Mouse (Mus musculus): ENCODE data around the gene Defa23.
"Not testable (repeated sequence)": the region's sequence is repeated elsewhere in the genome, so short reads cannot be mapped to it uniquely, and the experiment has no call there.

Gene Defa23

DNA sequence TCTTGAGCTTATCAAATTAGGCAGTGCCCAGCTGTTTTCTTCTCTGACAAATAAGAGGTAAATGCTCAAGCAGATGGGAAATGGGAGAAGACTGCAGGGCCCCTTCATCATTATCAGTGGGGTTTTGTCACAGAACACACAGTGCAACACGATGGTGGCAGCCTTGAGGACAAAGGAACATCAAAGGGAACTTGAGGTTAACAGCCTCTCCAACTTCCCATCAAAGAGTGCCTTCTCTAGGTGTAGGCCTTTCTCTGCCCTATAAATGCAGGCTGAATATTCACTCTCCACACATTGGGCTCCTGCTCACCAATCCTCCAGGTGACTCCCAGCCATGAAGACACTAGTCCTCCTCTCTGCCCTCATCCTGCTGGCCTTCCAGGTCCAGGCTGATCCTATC is at the start of gene Defa23:
TSS of gene Defa23 (plus strand) at position 301 of the 400 bp plus-strand sequence.
- not testable (repeated sequence) for DNase-seq

DNA sequence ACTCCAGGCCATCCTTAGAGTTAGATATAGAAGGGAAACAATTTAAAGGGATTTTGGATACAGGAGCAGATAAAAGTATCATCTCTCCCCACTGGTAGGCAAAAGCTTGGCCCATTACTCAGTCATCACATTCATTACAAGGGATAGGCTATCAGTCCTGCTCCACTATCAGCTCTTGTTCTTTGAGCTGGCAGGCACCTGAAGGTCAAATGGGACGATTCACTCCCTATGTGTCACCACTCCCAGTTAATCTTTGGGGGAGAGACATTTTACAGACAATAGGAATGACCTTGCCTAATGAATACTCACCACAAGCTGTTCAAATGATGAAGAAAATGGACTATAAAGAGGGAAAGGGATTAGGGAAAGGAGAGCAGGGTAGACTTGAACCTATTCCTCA is 48.0 kb upstream of the Defa23 start:
- no peak for DNase-seq

DNA sequence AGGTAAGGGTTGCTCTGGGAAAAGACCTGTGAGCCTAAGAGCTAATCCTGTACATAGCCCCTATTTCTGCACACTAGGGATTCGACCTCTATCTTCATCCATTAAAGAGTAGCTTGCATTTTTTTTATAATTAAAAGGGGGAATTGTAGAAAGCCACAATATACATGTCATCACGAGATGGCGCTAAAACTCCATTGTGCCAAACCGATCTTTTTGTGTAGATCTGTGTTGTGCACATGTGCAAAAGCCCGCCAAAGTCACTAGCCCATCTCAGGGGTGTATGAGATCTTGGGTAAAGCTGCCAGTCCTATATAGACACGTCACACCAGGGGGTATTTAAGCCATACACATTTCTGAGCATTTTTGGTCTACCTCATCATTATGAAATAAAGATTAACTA is 46.3 kb upstream of the Defa23 start:
- DNase-seq = not testable (repeated sequence)

DNA sequence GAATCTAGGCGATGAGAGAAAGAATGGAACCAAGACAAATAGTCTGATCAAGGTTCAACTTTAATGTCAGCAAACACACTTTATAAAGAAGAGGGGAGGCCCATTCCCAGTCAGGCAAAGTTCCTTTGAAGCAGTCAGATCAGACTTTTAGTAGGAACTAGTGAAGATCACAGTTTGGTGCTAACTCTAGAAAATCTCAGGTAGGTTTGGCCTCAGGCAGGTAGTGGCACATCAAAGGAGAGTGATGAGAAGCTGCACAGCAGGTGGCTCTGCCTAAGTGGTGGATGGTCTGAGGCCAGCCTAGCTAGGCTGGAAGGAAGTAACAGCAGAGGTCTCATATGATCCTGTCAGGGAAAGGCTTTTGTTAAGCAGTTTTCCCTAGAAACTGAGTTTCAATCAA is 44.3 kb upstream of the Defa23 start:
- not testable (repeated sequence) for DNase-seq

DNA sequence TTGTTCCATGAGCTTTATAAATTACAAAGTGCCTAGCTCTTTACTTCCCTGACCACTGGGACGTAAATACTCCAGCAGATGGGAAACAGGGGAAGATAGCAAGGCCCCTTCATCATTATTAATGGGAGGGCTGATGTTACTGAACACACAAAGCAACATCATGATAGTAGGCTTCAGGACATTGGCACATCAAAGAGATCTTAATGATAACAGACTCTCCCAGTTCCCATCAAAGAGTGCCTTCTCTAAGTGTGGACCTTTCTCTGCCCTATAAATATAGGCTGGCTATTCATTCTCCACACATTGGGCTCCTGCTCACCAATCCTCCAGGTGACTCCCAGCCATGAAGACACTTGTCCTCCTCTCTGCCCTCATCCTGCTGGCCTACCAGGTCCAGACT is 29.6 kb upstream of the Defa23 start, which contains the start of gene Defa21:
TSS of gene Defa21 (plus strand) at position 301 of the 400 bp plus-strand sequence.
- not testable (repeated sequence) for DNase-seq

DNA sequence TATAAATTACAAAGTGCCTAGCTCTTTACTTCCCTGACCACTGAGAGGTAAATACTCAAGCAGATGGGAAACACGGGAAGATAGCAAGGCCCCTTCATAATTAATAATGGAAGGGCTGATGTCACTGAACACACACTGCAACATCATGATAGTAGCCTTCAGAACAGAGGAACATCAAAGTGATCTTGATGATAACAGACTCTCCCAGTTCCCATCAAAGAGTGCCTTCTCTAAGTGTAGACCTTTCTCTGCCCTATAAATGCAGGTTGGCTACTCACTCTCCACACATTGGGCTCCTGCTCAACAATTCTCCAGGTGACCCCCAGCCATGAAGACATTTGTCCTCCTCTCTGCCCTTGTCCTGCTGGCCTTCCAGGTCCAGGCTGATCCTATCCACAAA is 9.9 kb downstream of the Defa23 start, which contains the start of gene Defa35:
TSS of gene Defa35 (plus strand) at position 301 of the 400 bp plus-strand sequence.
- DNase-seq = not testable (repeated sequence)

DNA sequence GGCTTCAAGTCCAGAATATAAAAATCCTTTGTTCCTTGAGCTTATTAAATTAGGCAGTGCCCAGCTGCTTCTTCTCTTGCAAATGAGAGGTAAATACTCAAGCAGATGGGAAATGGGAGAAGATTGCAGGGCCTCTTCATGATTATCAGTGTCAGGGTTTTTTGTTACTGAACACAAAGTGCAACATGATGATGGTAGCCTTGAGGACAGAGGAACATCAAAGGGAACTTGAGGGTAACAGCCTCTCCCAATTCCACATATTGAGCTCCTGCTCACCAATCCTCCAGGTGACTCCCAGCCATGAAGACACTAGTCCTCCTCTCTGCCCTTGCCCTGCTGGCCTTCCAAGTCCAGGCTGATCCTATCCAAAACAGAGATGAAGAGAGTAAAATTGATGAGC is 29.3 kb downstream of the Defa23 start, which contains the start of gene Defa25:
TSS of gene Defa25 (plus strand) at position 301 of the 400 bp plus-strand sequence.
- DNase-seq = not testable (repeated sequence)

DNA sequence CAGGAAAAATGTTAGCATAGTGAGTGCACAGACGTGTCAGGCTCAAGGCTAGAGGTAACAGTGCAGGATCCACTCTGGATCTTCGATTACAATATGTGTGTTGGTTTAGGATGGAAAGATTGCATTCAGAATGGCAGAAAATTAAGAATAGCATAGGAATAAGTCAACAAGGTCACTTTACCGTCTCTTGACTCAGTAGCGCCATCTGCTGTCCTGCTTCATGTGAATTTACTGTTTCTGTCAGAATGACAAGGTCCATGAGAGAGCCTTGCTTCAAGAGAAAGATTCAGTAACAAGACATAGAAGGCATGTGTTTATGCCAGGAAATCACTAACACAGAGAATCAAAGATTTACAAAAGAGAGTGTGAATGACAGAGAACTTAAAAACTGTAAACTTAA is 38.3 kb downstream of the Defa23 start:
- DNase-seq = no peak

DNA sequence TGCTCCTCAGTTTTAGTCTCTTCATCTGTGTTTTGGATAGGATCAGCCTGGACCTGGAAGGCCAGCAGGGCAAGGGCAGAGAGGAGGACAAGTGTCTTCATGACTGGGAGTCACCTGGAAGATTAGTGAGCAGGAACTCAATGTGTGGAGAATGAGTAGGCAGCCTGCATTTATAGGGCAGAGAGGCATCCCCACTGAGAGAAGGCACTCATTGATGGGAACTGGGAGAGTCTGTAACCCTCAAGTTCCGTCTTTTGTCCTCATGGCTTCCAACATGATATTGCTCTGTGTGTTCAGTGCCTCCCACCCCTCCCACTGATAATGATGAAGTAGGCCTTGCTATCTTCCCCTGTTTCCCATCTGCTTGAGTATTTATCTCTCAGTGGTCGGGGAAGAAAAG is 41.1 kb downstream of the Defa23 start, which contains the start of gene Gm14851:
TSS of gene Gm14851 (minus strand) at position 101 of the 400 bp plus-strand sequence.
- not testable (repeated sequence) for DNase-seq
